Mouse (Mus musculus) CH12.LX (cell line): ENCODE results near the gene Hs3st3a1. TPM values are rescaled to one million over a fixed set of nuclear protein-coding genes. Genes with fewer than 3 reads are reported as not detected.

Experiments
- DNase-seq: peaks from one replicate; pipeline ENCODE4 v3.0.0-alpha.2; 2013; ENCODE audit errors: extremely low read depth
- H3K27ac ChIP-seq: 2 replicates; pipeline ENCODE4 v1.5.1; 2012; ENCODE audit warnings: low read depth, mild to moderate bottlenecking, control low read depth, moderate library complexity; ENCODE audit not compliant: insufficient read depth
- H3K27me3 ChIP-seq: replicated peaks from 2 replicates; pipeline ENCODE3; 2012; ENCODE audit warnings: inconsistent platforms
- H3K36me3 ChIP-seq, 2 experiments: replicated peaks in 1 of 2; 2 replicates each; pipeline versions ENCODE3 to v1.6.1; 2012; ENCODE audit warnings: inconsistent platforms in 1 of 2, low read length in 1 of 2, mild to moderate bottlenecking in 1 of 2, mixed read lengths in 1 of 2, moderate library complexity in 1 of 2; ENCODE audit not compliant: control insufficient read depth in 1 of 2, insufficient read depth in 1 of 2
- H3K4me1 ChIP-seq, 2 experiments: 2 replicates each; pipeline ENCODE4 v1.6.1; 2012; ENCODE audit warnings: inconsistent platforms in 1 of 2, moderate library complexity in 1 of 2; ENCODE audit not compliant: insufficient read depth in 2 of 2, control insufficient read depth in 1 of 2
- H3K4me2 ChIP-seq: 2 replicates; pipeline ENCODE4 v1.6.1; 2012; ENCODE audit warnings: low read depth, mild to moderate bottlenecking, control low read depth; ENCODE audit not compliant: poor library complexity, insufficient read depth, severe bottlenecking
- H3K4me3 ChIP-seq, 3 experiments: fragments of 150-350 bp in 1 of 3; sonication (generic) in 1 of 3; replicated peaks in 1 of 3; 2 replicates each; pipeline versions ENCODE3 to v1.5.1; 2011 to 2012; ENCODE audit warnings: low read depth in 2 of 3, low read length in 2 of 3, mild to moderate bottlenecking in 2 of 3, moderate library complexity in 2 of 3, control low read depth in 1 of 3, improper control_type of control experiment in 1 of 3, inconsistent platforms in 1 of 3, mixed read lengths in 1 of 3; ENCODE audit not compliant: poor library complexity in 1 of 3
- H3K79me2 ChIP-seq: replicated peaks from 2 replicates; pipeline ENCODE4 v1.6.1; 2012; ENCODE audit warnings: mild to moderate bottlenecking, moderate library complexity; ENCODE audit not compliant: control insufficient read depth, poor library complexity, insufficient read depth, severe bottlenecking; ENCODE audit errors: extremely low read depth
- H3K9ac ChIP-seq: 2 replicates; pipeline ENCODE4 v1.6.1; 2012; ENCODE audit warnings: low read depth, mild to moderate bottlenecking, control low read depth, moderate library complexity; ENCODE audit not compliant: insufficient read depth
- H3K9me3 ChIP-seq: replicated peaks from 2 replicates; pipeline ENCODE3; 2012; ENCODE audit warnings: low read length, inconsistent platforms, mixed read lengths
- BHLHE40 ChIP-seq: IDR thresholded peaks from 2 replicates; pipeline ENCODE4 v1.6.1; 2011; ENCODE audit warnings: mild to moderate bottlenecking, low read depth, low read length, improper control_type of control experiment
- CHD1 ChIP-seq: IDR thresholded peaks from 2 replicates; pipeline ENCODE4 v1.6.1; 2012; ENCODE audit warnings: low read depth, low read length, improper control_type of control experiment, inconsistent platforms
- CTCF ChIP-seq, 2 experiments: IDR thresholded peaks in 1 of 2; conservative IDR thresholded peaks in 1 of 2; 2 replicates each; pipeline ENCODE4 v1.5.1; 2011 to 2012; ENCODE audit warnings: low read depth in 2 of 2, low read length in 2 of 2, improper control_type of control experiment in 1 of 2, inconsistent platforms in 1 of 2, mild to moderate bottlenecking in 1 of 2, moderate library complexity in 1 of 2
- E2F4 ChIP-seq: IDR thresholded peaks from 2 replicates; pipeline ENCODE4 v1.6.1; 2011; ENCODE audit warnings: low read depth, low read length, improper control_type of control experiment; ENCODE audit not compliant: insufficient replicate concordance
- ELF1 ChIP-seq: IDR thresholded peaks from 2 replicates; pipeline ENCODE4 v1.6.1; 2014; ENCODE audit warnings: low read depth, mild to moderate bottlenecking, inconsistent platforms, low read length, improper control_type of control experiment
- GABPA ChIP-seq: IDR thresholded peaks from 2 replicates; pipeline ENCODE4 v1.6.1; 2012; ENCODE audit warnings: low read depth, low read length, improper control_type of control experiment, inconsistent platforms; ENCODE audit not compliant: insufficient replicate concordance
- HCFC1 ChIP-seq: IDR thresholded peaks from 2 replicates; pipeline ENCODE4 v1.6.1; 2012; ENCODE audit warnings: low read depth, mild to moderate bottlenecking, inconsistent platforms, low read length, improper control_type of control experiment
- JUN ChIP-seq: IDR thresholded peaks from 2 replicates; pipeline ENCODE4 v1.6.1; 2011; ENCODE audit warnings: low read depth, mild to moderate bottlenecking, low read length, improper control_type of control experiment, moderate library complexity; ENCODE audit not compliant: insufficient read depth
- JUND ChIP-seq: conservative IDR thresholded peaks from 2 replicates; pipeline ENCODE4 v1.6.1; 2011; ENCODE audit warnings: low read depth, low read length, improper control_type of control experiment
- KAT2A ChIP-seq: IDR thresholded peaks from 2 replicates; pipeline ENCODE4 v1.6.1; 2012; ENCODE audit warnings: low read length, improper control_type of control experiment, inconsistent platforms; ENCODE audit not compliant: insufficient replicate concordance
- MAFK ChIP-seq: IDR thresholded peaks from 2 replicates; pipeline ENCODE4 v1.6.1; 2011; ENCODE audit warnings: low read length, improper control_type of control experiment; ENCODE audit not compliant: insufficient replicate concordance
- MAZ ChIP-seq: IDR thresholded peaks from 2 replicates; pipeline ENCODE4 v1.6.1; 2012; ENCODE audit warnings: low read depth, mild to moderate bottlenecking, inconsistent platforms, low read length, improper control_type of control experiment, moderate library complexity
- MEF2A ChIP-seq: IDR thresholded peaks from 2 replicates; pipeline ENCODE4 v1.6.1; 2014; ENCODE audit warnings: low read depth, mild to moderate bottlenecking, inconsistent platforms, low read length, improper control_type of control experiment, borderline replicate concordance
- NELFE ChIP-seq: IDR thresholded peaks from 2 replicates; pipeline ENCODE4 v1.6.1; 2011; ENCODE audit warnings: low read depth, low read length, improper control_type of control experiment
- NRF1 ChIP-seq: IDR thresholded peaks from 2 replicates; pipeline ENCODE4 v1.6.1; 2014; ENCODE audit warnings: low read depth, mild to moderate bottlenecking, inconsistent platforms, low read length, improper control_type of control experiment, moderate library complexity
- PAX5 ChIP-seq: IDR thresholded peaks from 2 replicates; pipeline ENCODE4 v1.6.1; 2012; ENCODE audit warnings: low read length, inconsistent platforms, mixed read lengths
- POLR2AphosphoS2 ChIP-seq: IDR thresholded peaks from 2 replicates; pipeline ENCODE4 v1.6.1; 2011; ENCODE audit warnings: low read depth, low read length, improper control_type of control experiment
- RAD21 ChIP-seq: IDR thresholded peaks from 2 replicates; pipeline ENCODE4 v1.6.1; 2011; ENCODE audit warnings: low read depth, mild to moderate bottlenecking, low read length, improper control_type of control experiment, moderate library complexity
- RCOR1 ChIP-seq: conservative IDR thresholded peaks from 2 replicates; pipeline ENCODE4 v1.6.1; 2012; ENCODE audit warnings: low read depth, mild to moderate bottlenecking, inconsistent platforms, low read length, improper control_type of control experiment
- SMC3 ChIP-seq: IDR thresholded peaks from 2 replicates; pipeline ENCODE4 v1.6.1; 2011; ENCODE audit warnings: low read depth, low read length, improper control_type of control experiment
- TBP ChIP-seq: conservative IDR thresholded peaks from 2 replicates; pipeline ENCODE4 v1.6.1; 2011; ENCODE audit warnings: low read depth, low read length, improper control_type of control experiment
- TCF12 ChIP-seq: IDR thresholded peaks from 2 replicates; pipeline ENCODE4 v1.6.1; 2014; ENCODE audit warnings: low read depth, mild to moderate bottlenecking, inconsistent platforms, low read length, improper control_type of control experiment
- USF1 ChIP-seq: IDR thresholded peaks from 2 replicates; pipeline ENCODE4 v1.6.1; 2014; ENCODE audit warnings: low read depth, mild to moderate bottlenecking, inconsistent platforms, low read length, improper control_type of control experiment
- USF2 ChIP-seq: conservative IDR thresholded peaks from 2 replicates; pipeline ENCODE4 v1.6.1; 2011; ENCODE audit warnings: low read depth, low read length, improper control_type of control experiment
- ZMIZ1 ChIP-seq: IDR thresholded peaks from 2 replicates; pipeline ENCODE4 v1.6.1; 2012; ENCODE audit warnings: low read depth, mild to moderate bottlenecking, inconsistent platforms, low read length, improper control_type of control experiment
- ZNF384 ChIP-seq: IDR thresholded peaks from 2 replicates; pipeline ENCODE4 v1.6.1; 2012; ENCODE audit warnings: low read depth, low read length, improper control_type of control experiment, inconsistent platforms
- dilution Hi-C: fragments of 300-500 bp; cut with MboI; formaldehyde crosslinking; loops from 2 replicates; pipeline ENCODE4 v1.14.3; 2020; ENCODE audit warnings: low sequenced_read_pairs; ENCODE audit not compliant: extremely low pct_unique_long_range_greater_than_20kb, extremely low pct_ligation_motif_present
- in situ Hi-C: fragments of 300-500 bp; cut with MboI; formaldehyde crosslinking; loops from 3 replicates; pipeline ENCODE4 v1.14.3; 2019; ENCODE audit warnings: low sequenced_read_pairs, low pct_ligation_motif_present, low pct_unique_long_range_greater_than_20kb, mixed read lengths
- polyA plus RNA-seq: library from polyadenylated mRNA; unstranded; fragments of >175 nt; gene quantifications from 2 replicates; pipeline ENCODE4 v1.2.1, GENCODE M21; 2012; ENCODE audit warnings: low read depth; ENCODE audit not compliant: insufficient read length
- total RNA-seq, 2 experiments: library from RNA; depleted of rRNA; stranded (reverse); fragments of 300-350 nt in 1 of 2; fragments of >200 nt in 1 of 2; gene quantifications; 2 replicates each; pipeline ENCODE4 v1.2.3; 2012 to 2014

Hs3st3a1 gene
- total and polyA plus RNA-seq, 3 experiments, result not detected

DNA sequence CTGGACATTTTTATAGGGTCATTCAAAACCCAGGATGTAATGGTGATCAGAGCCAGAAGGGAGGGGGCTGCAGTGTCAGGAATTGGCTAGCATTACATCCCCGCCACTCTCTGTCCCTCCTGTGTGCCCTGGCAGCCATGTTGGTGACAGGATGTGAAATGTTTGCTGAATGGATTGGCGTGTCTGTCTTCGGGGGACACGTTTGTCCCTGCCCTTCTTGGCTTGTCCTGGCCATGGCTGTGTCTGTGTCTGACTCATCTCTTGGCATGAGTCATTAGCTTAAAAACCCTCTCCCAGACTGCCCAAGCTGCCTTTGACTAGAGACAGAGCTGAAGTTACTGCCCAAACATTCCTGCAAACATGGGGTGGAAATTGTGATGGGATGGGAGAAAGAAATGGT, 33.6 kb downstream of the Hs3st3a1 start:
- Histone ChIP-seq H3K27ac (no peak overlapping the region), H3K4me1 (peaks cover 0 to 2% of the 10 kb centered on the region in 2 experiments; a peak in 2 of 4 replicates), H3K79me2 (no peaks in the 10 kb centered on the region), H3K27me3 (no peaks in the 10 kb centered on the region), H3K9ac (no peak overlapping the region), H3K36me3 (no peaks in the 10 kb centered on the region), H3K4me2 (no peak overlapping the region), H3K9me3 (no peaks in the 10 kb centered on the region), H3K4me3 (no peak overlapping the region)
- in situ Hi-C loops, result no loop called here
- no peak for DNase-seq
- dilution Hi-C loops, result no loop called here
- TF ChIP-seq ZNF384 (no peak), PAX5 (no peak), E2F4 (no peak), ZMIZ1 (no peak), SMC3 (no peak), NRF1 (no peak), USF1 (no peak), RAD21 (no peak), GABPA (no peak), CTCF (conservative IDR thresholded peaks at IDR 0.05 in 1 of 2, IDR thresholded peaks at IDR 0.05 in 1 of 2; ENCODE audit: low read depth in 2 of 2, low read length in 2 of 2) (no peak), MAFK (no peak), MEF2A (no peak), POLR2AphosphoS2 (no peak), USF2 (no peak), TBP (no peak), HCFC1 (no peak), MAZ (no peak), JUND (no peak)

DNA sequence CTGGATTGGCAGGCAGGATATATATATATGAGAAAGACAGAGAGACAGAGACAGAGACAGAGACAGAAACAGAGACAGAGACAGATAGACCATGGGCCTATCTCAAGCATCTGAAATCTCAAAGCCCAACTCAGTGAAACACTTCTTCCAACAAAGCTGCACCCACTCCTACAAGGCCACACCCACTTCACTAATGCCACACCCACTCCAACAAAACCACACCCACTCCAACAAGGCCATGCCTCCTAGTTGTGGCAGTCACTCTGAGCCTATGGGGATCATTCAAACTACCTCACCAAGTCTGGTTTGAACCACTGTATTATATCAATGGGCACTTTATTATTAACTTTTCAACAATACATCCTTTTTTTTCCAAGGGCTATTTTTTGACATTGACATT, 35.6 kb downstream of the Hs3st3a1 start:
- TF ChIP-seq TBP (no peak), BHLHE40 (no peak), E2F4 (no peak), POLR2AphosphoS2 (no peak), KAT2A (no peak), HCFC1 (no peak), CHD1 (no peak), NELFE (no peak), USF2 (no peak), ZMIZ1 (no peak), USF1 (no peak), RCOR1 (no peak), PAX5 (no peak), CTCF (conservative IDR thresholded peaks at IDR 0.05 in 1 of 2, IDR thresholded peaks at IDR 0.05 in 1 of 2; ENCODE audit: low read depth in 2 of 2, low read length in 2 of 2) (no peak), TCF12 (no peak), ELF1 (no peak), JUN (no peak), ZNF384 (no peak), MEF2A (no peak)
- no peaks in the 10 kb centered on the region for H3K79me2 ChIP-seq
- H3K27me3 ChIP-seq, result no peaks in the 10 kb centered on the region
- no peak overlapping the region for H3K9ac ChIP-seq
- dilution Hi-C loops (no loop called here), in situ Hi-C loops (no loop called here)
- DNase-seq, result peak; percentile 40
- no peaks in the 10 kb centered on the region for H3K36me3 ChIP-seq
- H3K9me3 ChIP-seq, result no peaks in the 10 kb centered on the region
- no peak overlapping the region for H3K4me2 ChIP-seq
- H3K4me1 ChIP-seq, result peaks cover 0 to 2% of the 10 kb centered on the region in 2 experiments; a peak in 2 of 4 replicates
- H3K27ac ChIP-seq, result no peak overlapping the region
- H3K4me3 ChIP-seq, result no peak overlapping the region
